Mouse (Mus musculus) erythroblast, embryonic 14.5 days (primary cell): ENCODE data around the gene Kbtbd8.

Experiments used
- GATA1 ChIP-seq: IDR thresholded peaks from 2 replicates; pipeline ENCODE4 v1.6.1; 2012; ENCODE audit warnings: low read length, inconsistent platforms, mixed read lengths
- TAL1 ChIP-seq: IDR thresholded peaks from 3 replicates; pipeline ENCODE4 v1.6.1; 2012; ENCODE audit warnings: low read length, inconsistent platforms, mixed read lengths

DNA sequence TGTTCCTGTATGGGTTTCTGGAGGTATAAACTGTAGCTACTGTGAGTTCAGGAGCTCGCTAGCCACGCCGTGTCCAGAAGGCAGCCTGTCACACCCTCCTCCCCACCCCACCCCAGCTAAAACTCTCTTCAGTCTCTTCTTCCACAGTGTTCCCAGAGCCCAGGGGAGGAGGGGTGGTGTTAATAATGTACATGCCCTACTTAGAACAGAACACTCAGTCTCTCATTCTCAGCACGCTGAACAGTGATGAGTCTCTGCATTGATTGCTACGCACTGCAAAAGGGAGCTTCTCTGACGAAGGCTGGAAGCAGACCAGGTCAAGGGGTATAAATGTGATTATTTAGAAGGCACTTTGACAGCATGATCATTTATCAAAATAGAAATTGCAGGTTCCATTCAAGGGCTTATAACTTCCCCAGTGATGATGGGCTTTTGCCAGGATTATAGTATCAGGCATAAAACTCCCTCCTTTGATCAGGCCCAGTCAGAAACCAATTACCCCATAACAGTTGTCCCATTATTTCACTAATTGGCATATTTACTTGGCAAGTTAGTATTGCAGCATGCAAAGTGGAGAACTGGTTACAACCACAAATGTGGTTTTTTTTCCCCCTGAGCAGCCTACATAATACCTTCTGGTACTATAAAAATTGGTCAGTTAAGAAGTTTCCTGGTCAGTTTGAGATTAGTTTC is 29.7 kb upstream of the Kbtbd8 start:
- TF ChIP-seq GATA1 (no peak), TAL1 (no peak)
